Mouse (Mus musculus) thymus, adult 2 months (tissue): Measurements from ENCODE around the gene Kirrel3. TPM values are rescaled to one million over a fixed set of nuclear protein-coding genes. Genes with fewer than 3 reads are reported as not detected.

ENCODE experiments used
- DNase-seq: peaks from one replicate; pipeline ENCODE4 v3.0.0; 2021
- H3K27ac ChIP-seq: fragments of 200-500 bp; 2 replicates; pipeline ENCODE4 v1.5.1; 2012; ENCODE audit warnings: low read length, control low read depth; ENCODE audit not compliant: control insufficient read depth, insufficient read depth
- H3K27me3 ChIP-seq: fragments of 200-500 bp; 2 replicates; pipeline ENCODE4 v1.6.1; 2012; ENCODE audit warnings: mild to moderate bottlenecking, low read length, moderate library complexity, mixed read lengths; ENCODE audit not compliant: control insufficient read depth, insufficient read depth
- H3K36me3 ChIP-seq: fragments of 200-500 bp; 2 replicates; pipeline ENCODE4 v1.6.1; 2012; ENCODE audit warnings: mild to moderate bottlenecking, low read length, moderate library complexity; ENCODE audit not compliant: control insufficient read depth, insufficient read depth
- H3K4me1 ChIP-seq: fragments of 200-500 bp; replicated peaks from 2 replicates; pipeline ENCODE4 v1.6.1; 2012; ENCODE audit warnings: low read length; ENCODE audit not compliant: control insufficient read depth, insufficient read depth
- H3K4me3 ChIP-seq: fragments of 200-500 bp; 2 replicates; pipeline ENCODE4 v1.5.1; 2012; ENCODE audit warnings: mild to moderate bottlenecking, low read length, control low read depth, moderate library complexity; ENCODE audit not compliant: control insufficient read depth, insufficient read depth
- CTCF ChIP-seq: fragments of 200-500 bp; IDR thresholded peaks from 2 replicates; pipeline ENCODE4 v1.5.1; 2012; ENCODE audit warnings: mild to moderate bottlenecking, control low read depth, low read length, moderate library complexity, borderline replicate concordance; ENCODE audit not compliant: control insufficient read depth, poor library complexity, insufficient read depth; ENCODE audit errors: extremely low read depth
- POLR2A ChIP-seq: fragments of 200-500 bp; IDR thresholded peaks from 2 replicates; pipeline ENCODE4 v1.6.1; 2012; ENCODE audit warnings: mild to moderate bottlenecking, low read length, control low read depth, moderate library complexity; ENCODE audit not compliant: control insufficient read depth, poor library complexity, insufficient read depth; ENCODE audit errors: extremely low read depth
- WGBS: fragments of 180-500 bp; shearing (Covaris S2); methylation state at CpG from one replicate; pipeline ENCODE4 v1.1.7; 2018; 5-methylcytosine and 5-hydroxymethylcytosine counted together
- polyA plus RNA-seq: library from polyadenylated mRNA; depleted of rRNA; stranded (reverse); fragments of >200 nt; gene quantifications from 2 replicates; pipeline ENCODE4 v1.2.3, GENCODE M21; 2012

The Kirrel3 gene
- polyA plus RNA-seq, 1 experiment = 1.2 TPM

GRCm38 (mm10) chr9:34922716-34923115, 437.0 kb downstream of the Kirrel3 start:
- Histone ChIP-seq H3K27ac (no peak overlapping the region), H3K36me3 (no peaks in the 10 kb centered on the region), H3K27me3 (no peaks in the 10 kb centered on the region), H3K4me3 (no peak overlapping the region), H3K4me1 (no peaks in the 10 kb centered on the region; the same call in 1 of the 2 replicates)
- WGBS = 86% methylated on average over 6 of the region's 6 CpGs
- no peak for DNase-seq
- TF ChIP-seq CTCF (no peak), POLR2A (no peak)

GRCm38 (mm10) chr9:34923134-34923931, 437.6 kb downstream of the Kirrel3 start:
- H3K36me3 ChIP-seq = no peaks in the 10 kb centered on the region
- H3K27me3 ChIP-seq = no peaks in the 10 kb centered on the region
- H3K4me3 ChIP-seq = no peak overlapping the region
- WGBS = 89% methylated on average over 14 of the region's 14 CpGs
- TF ChIP-seq CTCF (no peak), POLR2A (no peak)
- H3K4me1 ChIP-seq = no peaks in the 10 kb centered on the region; the same call in 1 of the 2 replicates
- no peak overlapping the region for H3K27ac ChIP-seq
- DNase-seq = no peak

- no peak for DNase-seq
- H3K27ac ChIP-seq = no peak overlapping the region
- H3K36me3 ChIP-seq = no peaks in the 10 kb centered on the region
- H3K4me1 ChIP-seq = no peaks in the 10 kb centered on the region
- 89% methylated on average over 5 of the region's 5 CpGs for WGBS
- no peaks in the 10 kb centered on the region for H3K27me3 ChIP-seq
- no peak overlapping the region for H3K4me3 ChIP-seq
- TF ChIP-seq CTCF (no peak), POLR2A (no peak)
These were observed 439.9 kb downstream of the Kirrel3 start for GRCm38 (mm10) chr9:34925616-34926015.

- 59% methylated on average over 1 of the region's 1 CpGs for WGBS
These were observed 444.7 kb downstream of the Kirrel3 start for GRCm38 (mm10) chr9:34930371-34930770.

GRCm38 (mm10) chr9:34938140-34938539, 452.4 kb downstream of the Kirrel3 start:
- H3K4me1 ChIP-seq = no peaks in the 10 kb centered on the region
- H3K36me3 ChIP-seq = no peaks in the 10 kb centered on the region
- WGBS = 91% methylated on average over 5 of the region's 5 CpGs

More at GRCm38 (mm10) chr9:34930371-34930770, 444.7 kb downstream of the Kirrel3 start:
- H3K4me3 ChIP-seq = no peak overlapping the region
- no peaks in the 10 kb centered on the region for H3K27me3 ChIP-seq
- TF ChIP-seq CTCF (no peak), POLR2A (no peak)
- no peak overlapping the region for H3K27ac ChIP-seq
- H3K36me3 ChIP-seq = no peaks in the 10 kb centered on the region
- H3K4me1 ChIP-seq = no peaks in the 10 kb centered on the region
- DNase-seq = no peak

GRCm38 (mm10) chr9:34939621-34940020, 453.9 kb downstream of the Kirrel3 start:
- Histone ChIP-seq H3K4me3 (no peak overlapping the region), H3K4me1 (no peaks in the 10 kb centered on the region), H3K27me3 (no peaks in the 10 kb centered on the region), H3K36me3 (no peaks in the 10 kb centered on the region), H3K27ac (no peak overlapping the region)
- no peak for DNase-seq
- WGBS = 97% methylated on average over 5 of the region's 5 CpGs
- TF ChIP-seq CTCF (no peak), POLR2A (no peak)

More at GRCm38 (mm10) chr9:34938140-34938539, 452.4 kb downstream of the Kirrel3 start:
- Histone ChIP-seq H3K27me3 (no peaks in the 10 kb centered on the region), H3K27ac (no peak overlapping the region), H3K4me3 (no peak overlapping the region)
- DNase-seq = no peak
- no peak for TF ChIP-seq POLR2A
- no peak for TF ChIP-seq CTCF

- no peak for DNase-seq
- Histone ChIP-seq H3K4me3 (no peak overlapping the region), H3K4me1 (no peaks in the 10 kb centered on the region), H3K27me3 (no peaks in the 10 kb centered on the region), H3K27ac (no peak overlapping the region), H3K36me3 (no peaks in the 10 kb centered on the region)
- no peak for TF ChIP-seq POLR2A
- TF ChIP-seq CTCF = no peak
- WGBS = 78% methylated on average over 6 of the region's 6 CpGs
These were observed 456.6 kb downstream of the Kirrel3 start for GRCm38 (mm10) chr9:34942122-34942831.
